Mouse (Mus musculus) hindbrain, postnatal 0 days (tissue): ENCODE results near the gene Alkal2. TPM values are rescaled to one million over a fixed set of nuclear protein-coding genes. Genes with fewer than 3 reads are reported as not detected.

Source experiments
- ATAC-seq: fragments of 200-750 bp; cut with Nextera tagmentation; 2 replicates; pipeline ENCODE4 v1.8.0; 2017; ENCODE audit warnings: mild to moderate bottlenecking, moderate TSS enrichment, moderate library complexity
- DNase-seq: peaks from one replicate; pipeline ENCODE4 v3.0.0-alpha.2; 2015; ENCODE audit warnings: low spot score
- H3K27ac ChIP-seq: fragments of 300-500 bp; sonication (generic); 2 replicates; pipeline ENCODE4 v1.5.1; 2014; ENCODE audit warnings: mild to moderate bottlenecking
- H3K27me3 ChIP-seq: fragments of 300-500 bp; sonication (generic); 2 replicates; pipeline ENCODE4 v1.6.1; 2014; ENCODE audit warnings: low read length, mixed read lengths; ENCODE audit not compliant: insufficient read depth
- H3K36me3 ChIP-seq: fragments of 300-500 bp; sonication (generic); 2 replicates; pipeline ENCODE4 v1.6.1; 2014; ENCODE audit warnings: low read length, mixed read lengths; ENCODE audit not compliant: insufficient read depth
- H3K4me1 ChIP-seq: fragments of 300-500 bp; sonication (generic); 2 replicates; pipeline ENCODE4 v1.6.1; 2014; ENCODE audit warnings: antibody characterized with exemption, low read length, mixed read lengths; ENCODE audit not compliant: insufficient read depth
- H3K4me2 ChIP-seq: fragments of 300-500 bp; sonication (generic); 2 replicates; pipeline ENCODE4 v1.6.1; 2014; ENCODE audit warnings: low read depth, mild to moderate bottlenecking, low read length, moderate library complexity, mixed read lengths
- H3K4me3 ChIP-seq: fragments of 300-500 bp; sonication (generic); 2 replicates; pipeline ENCODE4 v1.5.1; 2014; ENCODE audit warnings: low read length
- H3K9ac ChIP-seq: fragments of 300-500 bp; sonication (generic); replicated peaks from 2 replicates; pipeline ENCODE4 v1.6.1; 2014; ENCODE audit warnings: mild to moderate bottlenecking, low read length, moderate library complexity, mixed read lengths
- H3K9me3 ChIP-seq: fragments of 300-500 bp; sonication (generic); 2 replicates; pipeline ENCODE4 v1.6.1; 2016; ENCODE audit warnings: low read length, mixed read lengths
- CTCF ChIP-seq: IDR thresholded peaks from 2 replicates; pipeline ENCODE4 v1.5.1; 2016; ENCODE audit warnings: antibody characterized with exemption, control low read depth, low read depth
- WGBS: fragments of 180-500 bp; shearing (Covaris S2); extraction: QIAGEN DNeasy Blood & Tissue Kit; methylation state at CpG from one replicate; pipeline ENCODE4 v1.1.7; 2014; 5-methylcytosine and 5-hydroxymethylcytosine counted together
- polyA plus RNA-seq: library from polyadenylated mRNA; unstranded; fragments of >200 nt; fragmentation: Nextera tagmentation; extraction: Ambion mirVana; gene quantifications from 2 replicates; pipeline ENCODE4 v1.2.1, GENCODE M21; 2015
- total RNA-seq: library from RNA; depleted of rRNA; stranded (reverse); fragments of >200 nt; gene quantifications from 2 replicates; pipeline ENCODE4 v1.2.3, GENCODE M21; 2014; rRNA removed

The Alkal2 gene
- total RNA-seq (0.31 and 2.3 TPM in 2 replicates), polyA plus RNA-seq (0.85 and 0.96 TPM in 2 replicates)

- H3K4me2 ChIP-seq, result peak within 1 kb of the TSS; percentile 99
- ATAC-seq (peak; percentile 49; the same call in 1 of the 2 replicates), DNase-seq (peak; percentile 14)
- no peak within 1 kb of the TSS for H3K27ac ChIP-seq
- peaks cover 7% of the 10 kb centered on the region; the same call in 1 of the 2 replicates for H3K4me1 ChIP-seq
- no peaks in the 10 kb centered on the region for H3K9me3 ChIP-seq
- peak within 1 kb of the TSS; percentile 44 for H3K9ac ChIP-seq
- TF ChIP-seq CTCF, result no peak
- no peaks in the 10 kb centered on the region for H3K36me3 ChIP-seq
- H3K4me3 ChIP-seq, result peak within 1 kb of the TSS; percentile 53
- WGBS, result under 1% methylated on average over 56 of the region's 58 CpGs
- H3K27me3 ChIP-seq, result peaks cover 14% of the 10 kb centered on the region
Measured at GRCm38 (mm10) chr12:30883986-30884621, at the start of gene Alkal2. Gene Alkal2, plus strand, starts transcription at chr12:30884322.

- ATAC-seq (no peak), DNase-seq (no peak)
- no peak overlapping the region for H3K9ac ChIP-seq
- no peaks in the 10 kb centered on the region for H3K9me3 ChIP-seq
- no peaks in the 10 kb centered on the region for H3K36me3 ChIP-seq
- no peaks in the 10 kb centered on the region for H3K27me3 ChIP-seq
- TF ChIP-seq CTCF, result no peak
- no peak overlapping the region for H3K4me3 ChIP-seq
- WGBS, result 73% methylated on average over 1 of the region's 1 CpGs
- H3K27ac ChIP-seq, result no peak overlapping the region
- H3K4me2 ChIP-seq, result no peak overlapping the region
- no peaks in the 10 kb centered on the region for H3K4me1 ChIP-seq
Measured at GRCm38 (mm10) chr12:30848521-30848920, 35.6 kb upstream of the Alkal2 start.

- H3K9ac ChIP-seq, result no peak overlapping the region
- no peaks in the 10 kb centered on the region for H3K36me3 ChIP-seq
- WGBS, result 36% methylated on average over 2 of the region's 2 CpGs
- DNase-seq (peak; percentile 74), ATAC-seq (peak; percentile 45; the same call in 1 of the 2 replicates)
- no peak for TF ChIP-seq CTCF
- H3K4me3 ChIP-seq, result no peak overlapping the region
- H3K9me3 ChIP-seq, result no peaks in the 10 kb centered on the region
- H3K4me2 ChIP-seq, result 0 out of 2 replicates have a peak overlapping the region, but pooled peaks have one; percentile 6
- no peak overlapping the region for H3K27ac ChIP-seq
- no peaks in the 10 kb centered on the region for H3K4me1 ChIP-seq
- no peaks in the 10 kb centered on the region for H3K27me3 ChIP-seq
Measured at GRCm38 (mm10) chr12:30850902-30851301, 33.2 kb upstream of the Alkal2 start.

GRCm38 (mm10) chr12:30851871-30852270 lies 32.3 kb upstream of the Alkal2 start:
- no peaks in the 10 kb centered on the region for H3K36me3 ChIP-seq
- no peak for TF ChIP-seq CTCF
- no peaks in the 10 kb centered on the region for H3K27me3 ChIP-seq
- peak; percentile 50 for DNase-seq
- no peak overlapping the region for H3K9ac ChIP-seq
- WGBS, result 54% methylated on average over 6 of the region's 6 CpGs
- no peak overlapping the region for H3K4me2 ChIP-seq
- H3K4me1 ChIP-seq, result no peaks in the 10 kb centered on the region
- H3K27ac ChIP-seq, result no peak overlapping the region
- H3K4me3 ChIP-seq, result no peak overlapping the region
- no peak for ATAC-seq
- H3K9me3 ChIP-seq, result no peaks in the 10 kb centered on the region

- ATAC-seq, result no peak
- WGBS, result 81% methylated on average over 6 of the region's 6 CpGs
- no peak for TF ChIP-seq CTCF
Measured at GRCm38 (mm10) chr12:30855442-30856159, 28.5 kb upstream of the Alkal2 start.

DNA sequence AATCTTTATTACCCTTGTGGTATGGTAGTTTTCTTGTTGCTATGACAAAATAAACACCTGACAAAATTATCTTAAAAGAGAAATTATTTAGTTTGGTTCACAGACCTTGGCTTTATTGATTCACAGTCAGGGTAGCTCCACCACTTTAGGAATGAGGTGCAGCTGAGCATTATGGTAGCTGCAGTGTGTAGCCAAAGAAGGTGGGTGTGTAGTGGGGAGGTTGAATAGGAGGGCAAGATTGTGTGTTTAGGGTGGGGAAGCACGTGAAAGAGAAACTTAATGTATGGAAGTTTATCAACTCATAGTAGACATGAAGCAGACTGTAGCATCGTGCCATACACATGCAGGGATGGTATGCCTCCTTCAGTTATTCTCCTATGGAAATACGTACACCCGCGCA lies 27.9 kb upstream of the Alkal2 start:
- Histone ChIP-seq H3K9me3 (no peaks in the 10 kb centered on the region), H3K27ac (no peak overlapping the region), H3K4me3 (no peak overlapping the region), H3K4me2 (no peak overlapping the region), H3K9ac (no peak overlapping the region), H3K4me1 (no peaks in the 10 kb centered on the region), H3K36me3 (no peaks in the 10 kb centered on the region), H3K27me3 (no peaks in the 10 kb centered on the region)
- DNase-seq, result no peak
- no peak for TF ChIP-seq CTCF
- ATAC-seq, result no peak
- WGBS, result 91% methylated on average over 5 of the region's 5 CpGs

More at GRCm38 (mm10) chr12:30855442-30856159, 28.5 kb upstream of the Alkal2 start:
- Histone ChIP-seq H3K36me3 (no peaks in the 10 kb centered on the region), H3K9ac (no peak overlapping the region), H3K27me3 (no peaks in the 10 kb centered on the region), H3K4me3 (no peak overlapping the region), H3K27ac (no peak overlapping the region), H3K4me2 (no peak overlapping the region), H3K4me1 (no peaks in the 10 kb centered on the region), H3K9me3 (no peaks in the 10 kb centered on the region)
- DNase-seq, result no peak
